Mouse (Mus musculus) common myeloid progenitor, adult 5-6 weeks (primary cell): ENCODE data around the gene Ms4a10. TPM values are rescaled to one million over a fixed set of nuclear protein-coding genes. Genes with fewer than 3 reads are reported as not detected.

ENCODE experiments used
- ATAC-seq: replicated peaks from 2 replicates; pipeline ENCODE4 v1.8.0; 2016; ENCODE audit warnings: low read depth, mild to moderate bottlenecking, moderate TSS enrichment, inconsistent platforms; ENCODE audit not compliant: poor library complexity, severe bottlenecking
- total RNA-seq: library from RNA; stranded (forward); fragments of 200-1000, 187-1606 nt; gene quantifications from 2 replicates; pipeline ENCODE4 v1.2.3, GENCODE M21; 2017

Gene Ms4a10
- total RNA-seq: not detected in 2 replicates

GRCm38 (mm10) chr19:10974238-10974865 lies at the start of gene Ms4a10:
Gene Ms4a10 (minus strand): TSS chr19:10974670.
- ATAC-seq: no peak

- no peak for ATAC-seq
Observed at GRCm38 (mm10) chr19:11022382-11022781, 47.9 kb upstream of the Ms4a10 start.

- ATAC-seq: no peak
Observed at GRCm38 (mm10) chr19:11017891-11018290, 43.4 kb upstream of the Ms4a10 start, which contains the start of gene Ms4a18. Gene Ms4a18 (minus strand): TSS chr19:11018031.

DNA sequence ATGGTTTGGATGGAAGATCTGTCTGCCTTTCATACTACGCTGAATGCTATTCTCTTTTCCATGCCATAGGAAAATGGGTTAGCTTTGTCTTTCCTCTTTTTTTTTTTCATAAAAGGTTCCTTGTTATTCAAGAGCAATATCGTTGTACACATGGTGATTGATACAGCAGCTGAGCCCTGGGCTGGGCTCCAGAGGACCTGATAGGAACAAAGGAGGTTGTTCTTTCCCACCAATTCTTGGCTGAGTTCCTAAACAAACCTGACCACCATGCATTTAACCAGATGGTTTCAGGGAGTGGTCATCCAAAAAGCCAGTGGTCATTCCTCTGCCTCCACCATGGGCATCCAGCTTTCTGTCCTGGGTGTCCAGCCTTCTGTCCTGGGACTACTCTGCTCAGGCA lies 42.8 kb upstream of the Ms4a10 start:
- no peak for ATAC-seq

DNA sequence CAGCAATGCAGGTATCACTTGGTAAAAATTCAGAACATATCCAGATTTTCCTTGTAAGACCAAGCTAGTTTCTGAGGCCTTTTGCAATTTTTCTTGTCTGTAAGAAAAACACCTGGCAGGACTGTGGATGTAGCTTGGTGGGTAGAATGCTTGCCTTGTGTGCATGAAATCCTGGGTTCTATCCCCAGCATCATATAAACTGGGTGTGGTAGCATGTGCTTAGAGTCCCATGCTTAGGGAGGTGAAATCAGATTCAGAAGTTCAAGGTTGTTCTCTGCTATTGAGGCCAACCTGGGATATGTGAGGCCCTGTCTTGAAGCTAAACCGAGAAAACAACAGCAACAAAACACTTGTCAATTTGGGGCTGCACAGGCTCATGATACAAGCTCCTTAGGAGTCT lies 41.5 kb upstream of the Ms4a10 start:
- ATAC-seq: no peak

- no peak for ATAC-seq
Observed at GRCm38 (mm10) chr19:11015468-11015867, 41.0 kb upstream of the Ms4a10 start.

DNA sequence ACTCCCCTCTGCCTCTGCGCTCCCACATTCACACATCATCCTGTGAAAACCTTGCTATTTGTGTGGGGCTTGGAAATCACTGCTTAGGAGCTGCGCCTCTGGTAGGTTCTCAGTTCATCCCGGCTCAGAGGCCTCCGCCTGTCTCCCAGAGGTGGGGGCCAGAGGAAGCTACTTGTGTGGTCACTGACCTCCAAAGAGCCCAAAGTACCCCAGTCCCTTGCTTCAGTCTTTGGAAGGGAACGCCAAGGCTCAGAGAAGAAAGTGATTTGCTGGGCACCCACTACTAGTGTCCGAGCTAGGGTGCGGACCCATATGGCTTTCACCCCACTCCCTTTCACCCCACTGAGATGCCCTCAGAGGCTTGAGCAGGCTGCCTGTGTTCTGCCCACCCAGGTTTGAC lies 18.7 kb upstream of the Ms4a10 start, which contains the start of gene Ms4a15:
Gene Ms4a15 (minus strand): TSS at position 101 of the 400 bp plus-strand sequence.
- ATAC-seq: no peak

DNA sequence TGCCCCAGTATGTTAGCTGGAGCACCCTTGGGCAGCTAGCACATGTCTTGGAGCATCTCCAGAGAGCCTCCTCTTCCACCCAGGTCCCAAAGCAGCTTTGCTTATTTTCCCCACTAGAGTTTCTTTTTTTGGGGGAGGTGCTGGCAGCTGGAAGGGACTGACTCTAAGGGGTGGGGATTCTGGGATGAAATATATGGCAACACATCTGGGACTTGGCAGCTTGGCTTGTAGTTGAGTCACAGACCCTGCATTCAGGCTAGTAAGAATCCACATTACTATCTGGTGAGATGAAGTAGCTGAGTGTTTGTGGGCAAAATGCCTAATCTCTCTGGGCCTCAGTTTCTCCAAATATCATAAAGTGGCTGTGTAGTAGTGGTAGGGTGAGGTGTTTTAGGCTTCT lies 17.4 kb upstream of the Ms4a10 start:
- ATAC-seq: no peak

DNA sequence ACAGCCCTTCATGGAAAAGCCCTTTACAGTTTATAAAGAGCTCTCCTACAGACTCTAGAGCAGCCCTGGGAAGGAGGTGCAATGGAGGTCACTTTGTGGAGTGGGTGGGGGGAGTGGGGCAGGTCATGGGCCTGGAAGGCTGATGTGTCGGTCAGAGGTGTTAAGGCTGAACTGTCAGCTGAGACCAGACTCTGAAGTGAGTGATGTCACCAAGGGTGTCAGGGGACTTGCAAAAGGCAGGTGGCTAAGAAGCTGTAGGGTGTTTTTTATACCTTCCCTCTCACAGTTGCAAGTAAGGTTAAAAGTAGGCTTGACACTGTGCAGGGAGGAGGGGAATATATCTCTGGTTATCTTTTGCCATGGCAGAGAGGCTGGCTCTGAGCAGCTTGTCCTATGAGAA lies 16.3 kb upstream of the Ms4a10 start:
- ATAC-seq: no peak

- no peak for ATAC-seq
Observed at GRCm38 (mm10) chr19:10988563-10988962, 14.1 kb upstream of the Ms4a10 start.

DNA sequence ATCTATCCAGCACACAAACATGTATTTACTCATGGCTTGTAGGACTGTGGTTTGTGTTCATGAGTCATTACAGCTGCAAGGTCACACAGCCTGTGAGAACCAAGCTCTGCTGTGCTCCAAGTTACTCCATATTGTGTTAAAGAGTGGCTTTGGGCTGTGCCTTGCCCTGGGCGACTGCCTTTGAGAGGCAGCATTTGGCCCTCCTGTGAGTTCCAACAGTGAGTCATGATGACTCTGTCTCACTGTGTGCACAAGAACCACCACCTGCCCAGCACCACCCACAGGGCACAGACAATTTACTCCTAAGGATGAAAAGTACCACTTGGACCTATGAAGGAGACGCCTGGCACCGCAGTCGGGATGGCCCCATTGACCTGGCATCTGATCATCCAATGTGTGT lies 11.4 kb upstream of the Ms4a10 start:
- no peak for ATAC-seq

GRCm38 (mm10) chr19:10984551-10984950 lies 10.1 kb upstream of the Ms4a10 start:
- ATAC-seq: no peak

DNA sequence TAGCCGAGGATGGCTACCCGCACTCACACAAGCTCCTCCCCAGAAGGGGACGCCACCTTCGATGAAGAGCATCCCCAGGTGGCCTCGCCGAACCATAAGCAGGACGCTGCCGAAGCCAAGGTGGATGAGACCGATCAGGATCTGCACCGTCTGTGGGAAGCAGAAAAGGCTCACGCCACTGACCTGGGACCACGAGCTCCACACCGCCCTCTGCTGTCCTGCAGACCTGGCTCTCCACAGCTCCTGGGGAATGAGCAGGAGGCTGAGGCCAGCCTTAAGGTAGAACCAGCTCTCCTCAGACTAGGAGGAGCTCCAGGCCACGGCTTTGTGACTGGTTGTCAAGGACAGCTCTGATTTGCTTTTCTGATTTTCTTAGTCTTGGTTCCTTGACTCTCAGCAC lies 8.7 kb upstream of the Ms4a10 start:
- ATAC-seq: no peak; the same call in 1 of the 2 replicates

DNA sequence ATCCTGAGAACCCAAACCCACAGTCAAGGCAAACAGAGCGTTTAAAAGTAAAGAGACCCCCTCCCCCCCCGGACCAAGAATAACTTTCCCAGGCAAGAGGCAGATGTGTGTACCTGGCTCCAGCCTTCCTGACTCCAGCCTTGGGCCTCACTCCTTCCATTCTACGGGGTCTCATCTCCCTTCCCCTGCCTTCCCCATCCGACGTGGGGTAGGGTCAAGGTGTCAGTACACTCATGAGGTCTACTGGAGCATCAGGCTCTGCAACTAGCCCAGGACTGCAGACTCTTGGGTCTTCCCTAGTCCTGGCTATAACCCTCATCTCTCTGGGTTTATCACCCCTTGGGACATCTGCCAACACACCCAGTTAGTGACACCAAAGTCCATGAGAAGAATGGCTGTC lies 5.7 kb upstream of the Ms4a10 start:
- ATAC-seq: no peak

DNA sequence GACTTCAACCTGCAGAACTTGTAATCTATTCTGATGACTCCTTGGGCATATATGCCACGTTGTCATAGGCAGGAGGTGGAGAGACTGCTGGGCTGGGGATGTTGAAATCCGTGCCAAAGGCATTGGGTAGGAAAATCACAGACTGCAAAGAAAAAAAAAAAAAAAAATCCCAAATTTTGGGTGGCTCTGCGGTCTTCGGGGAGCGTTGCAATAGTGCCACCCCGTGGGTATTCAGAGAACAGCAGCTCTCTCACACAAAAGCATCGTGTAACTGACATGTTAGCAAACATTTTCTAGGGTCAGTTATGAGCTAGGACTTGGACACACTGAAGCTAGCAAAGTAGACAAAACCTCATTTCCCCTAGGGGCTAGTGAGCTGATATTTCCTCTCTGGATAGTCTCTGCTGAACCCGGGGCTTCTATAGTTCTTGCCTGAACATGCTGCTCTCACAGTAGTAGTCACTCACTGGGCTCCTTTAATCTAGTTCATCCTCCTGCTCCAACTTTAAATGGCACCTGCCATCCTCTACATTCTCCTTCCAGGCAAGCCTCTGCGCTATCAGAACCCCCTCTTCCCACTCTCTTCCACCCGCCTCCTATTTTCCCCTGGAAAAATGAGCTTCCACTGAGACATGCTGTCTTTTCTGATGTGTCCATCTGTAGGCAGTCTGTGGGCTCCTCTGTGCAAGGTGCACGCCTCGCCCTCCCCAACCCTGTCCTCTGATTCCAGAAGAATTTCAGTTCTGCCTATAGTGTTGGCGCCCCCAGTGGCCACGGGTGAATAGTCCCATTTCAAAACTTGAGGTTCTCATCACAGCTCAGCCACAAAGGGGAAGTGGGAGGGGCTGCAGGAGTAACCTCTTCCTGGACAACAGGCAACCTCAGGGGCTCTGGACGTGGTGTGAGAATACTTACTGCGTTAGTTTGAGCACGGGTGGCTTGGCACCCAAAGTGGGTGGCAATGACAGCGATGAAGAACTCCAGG lies 5.0 kb upstream of the Ms4a10 start:
- peak; percentile 97 for ATAC-seq

- ATAC-seq: no peak
Observed at GRCm38 (mm10) chr19:10976318-10976717, 1.8 kb upstream of the Ms4a10 start.

GRCm38 (mm10) chr19:10975187-10975586 lies 717 bp upstream of the Ms4a10 start:
- no peak for ATAC-seq

GRCm38 (mm10) chr19:10973187-10973586 lies 1.3 kb downstream of the Ms4a10 start:
- no peak for ATAC-seq

DNA sequence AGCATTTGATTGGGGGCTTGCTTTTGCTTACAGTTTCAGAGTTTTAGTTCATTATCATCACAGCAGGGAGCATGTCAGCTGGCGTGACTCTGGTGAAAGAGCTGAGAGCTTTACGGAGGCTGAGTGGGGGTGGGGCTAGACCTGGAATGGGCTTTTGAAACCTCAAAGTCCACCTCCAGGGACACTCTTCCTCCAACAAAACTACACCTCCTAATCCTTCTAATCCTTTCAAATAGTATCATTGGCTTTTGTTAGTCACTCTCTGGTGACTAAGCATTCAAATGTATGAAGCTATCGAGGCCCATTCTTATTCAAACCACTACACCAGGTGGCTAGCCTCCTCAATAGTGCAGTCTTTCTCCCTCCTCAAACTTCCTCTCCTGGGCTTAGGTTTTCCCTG lies 1.8 kb downstream of the Ms4a10 start:
- ATAC-seq: no peak

DNA sequence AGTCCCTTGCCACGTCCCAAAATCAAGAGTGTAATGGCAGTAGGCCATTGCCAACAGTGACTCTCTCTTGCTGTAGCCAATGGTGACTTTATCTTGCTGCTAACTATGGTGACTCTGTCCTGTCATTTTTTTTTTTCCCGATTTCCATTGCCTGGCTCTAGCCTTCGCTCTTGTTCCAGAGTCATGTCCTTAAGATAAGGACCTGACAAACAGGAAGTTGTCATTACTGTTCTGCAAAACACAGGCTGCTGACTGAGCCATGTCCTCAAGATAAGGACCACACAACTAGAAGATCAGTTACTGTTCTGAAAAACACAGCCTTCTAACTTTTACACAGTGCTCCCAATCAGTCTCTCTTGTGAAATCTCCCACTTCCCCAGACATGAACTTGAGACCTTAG lies 4.0 kb downstream of the Ms4a10 start:
- 0 out of 2 replicates have a peak, but pooled peaks have one; percentile 15 for ATAC-seq

DNA sequence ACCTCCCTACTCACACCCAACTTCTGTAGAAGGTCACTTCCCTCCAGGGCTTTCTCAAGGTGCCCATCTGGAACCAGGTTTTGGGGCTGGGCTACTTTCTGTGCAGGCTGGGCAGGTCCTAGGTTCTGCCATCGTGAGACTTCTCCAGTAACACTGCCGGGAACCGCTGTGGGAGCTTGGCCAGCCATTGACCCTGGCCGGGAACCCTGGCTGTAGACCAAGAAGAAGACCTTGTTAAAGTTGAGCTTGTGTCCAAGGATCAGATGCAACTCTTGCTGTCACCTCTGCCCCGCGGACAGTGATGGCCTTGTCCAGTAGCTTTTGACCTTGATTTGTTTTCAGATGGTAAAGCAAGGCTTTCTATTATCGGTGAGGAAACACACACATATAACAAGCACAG lies 5.9 kb downstream of the Ms4a10 start:
- ATAC-seq: no peak
